Mouse (Mus musculus): ENCODE measurements around the gene Ccdc22. TPM values are rescaled to one million over a fixed set of nuclear protein-coding genes. Genes with fewer than 3 reads are reported as not detected.

The Ccdc22 gene
- polyA plus RNA-seq, 1 experiment from 2014 or later = 32.6 TPM

DNA sequence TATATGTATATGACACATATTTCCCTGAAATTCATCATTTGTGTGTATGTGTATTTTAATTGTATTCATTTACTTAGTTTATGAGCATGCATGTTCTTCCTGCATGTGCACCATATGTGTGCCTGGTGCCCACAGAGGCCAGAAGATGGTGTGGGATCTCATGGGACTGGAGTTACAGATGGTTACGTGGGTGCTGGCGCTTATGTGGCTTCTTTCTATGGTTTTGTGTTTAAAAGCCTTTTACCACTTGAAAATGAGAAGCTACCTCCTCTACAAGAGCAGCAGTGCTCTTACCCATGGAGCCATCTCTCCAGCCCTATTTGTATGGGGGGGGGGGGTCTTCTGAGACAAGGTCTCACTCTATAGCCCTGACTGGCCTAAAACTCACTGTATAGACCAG, 24.2 kb downstream of the Ccdc22 start:
- Histone ChIP-seq H3K9ac (ENCODE audit: low read depth, low read length) (no peak overlapping the region), H3K4me3 (ENCODE audit: low read length) (no peak overlapping the region), H3K4me1 (ENCODE audit: control insufficient read depth, insufficient read depth, low read length) (no peaks in the 10 kb centered on the region), H3K27me3 (ENCODE audit: control insufficient read depth, insufficient read depth, low read length) (no peaks in the 10 kb centered on the region), H3K36me3 (ENCODE audit: control insufficient read depth, insufficient read depth, low read length) (no peaks in the 10 kb centered on the region), H3K27ac (ENCODE audit: low read depth, low read length) (no peak overlapping the region), H3K9me3 (ENCODE audit: control insufficient read depth, low read length) (no peaks in the 10 kb centered on the region), H3K4me2 (replicated peaks; ENCODE audit: low read depth, low read length) (no peak overlapping the region)
- ATAC-seq (ENCODE audit: low FRiP score, low TSS enrichment) = no peak
- WGBS = 89% methylated on average over 2 of the region's 2 CpGs

DNA sequence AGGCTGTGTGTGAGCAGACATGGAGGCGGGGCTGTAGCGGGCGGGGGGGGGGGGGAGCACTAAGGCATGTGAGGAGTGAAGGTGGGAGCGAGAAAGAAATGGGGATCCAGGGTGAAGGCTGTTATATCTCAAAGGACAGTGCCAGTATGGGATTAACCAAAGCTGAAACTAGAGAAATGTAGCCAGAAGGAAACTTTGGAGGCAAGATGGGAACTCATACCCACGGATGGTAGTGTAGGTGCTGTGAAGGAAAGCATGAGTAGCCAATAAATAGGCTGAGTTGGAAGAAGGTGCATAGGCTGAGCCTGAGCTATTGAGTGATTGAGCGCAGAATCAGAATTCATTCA, 30.5 kb downstream of the Ccdc22 start:
- no peaks in the 10 kb centered on the region for H3K9me3 ChIP-seq (ENCODE audit: control insufficient read depth, low read length)
- no peaks in the 10 kb centered on the region for H3K4me1 ChIP-seq (ENCODE audit: control insufficient read depth, insufficient read depth, low read length)
- 37% methylated on average over 6 of the region's 6 CpGs for WGBS
- peak overlapping the region; percentile 55 for H3K4me3 ChIP-seq (ENCODE audit: low read length)
- H3K9ac ChIP-seq (ENCODE audit: low read depth, low read length) = no peak overlapping the region; the same call in 1 of the 2 replicates
- no peaks in the 10 kb centered on the region for H3K27me3 ChIP-seq (ENCODE audit: control insufficient read depth, insufficient read depth, low read length)
- no peak overlapping the region for H3K27ac ChIP-seq (ENCODE audit: low read depth, low read length)
- ATAC-seq (ENCODE audit: low FRiP score, low TSS enrichment) = no peak
- H3K4me2 ChIP-seq (replicated peaks; ENCODE audit: low read depth, low read length) = peak overlapping the region; percentile 46
- H3K36me3 ChIP-seq (ENCODE audit: control insufficient read depth, insufficient read depth, low read length) = no peaks in the 10 kb centered on the region

DNA sequence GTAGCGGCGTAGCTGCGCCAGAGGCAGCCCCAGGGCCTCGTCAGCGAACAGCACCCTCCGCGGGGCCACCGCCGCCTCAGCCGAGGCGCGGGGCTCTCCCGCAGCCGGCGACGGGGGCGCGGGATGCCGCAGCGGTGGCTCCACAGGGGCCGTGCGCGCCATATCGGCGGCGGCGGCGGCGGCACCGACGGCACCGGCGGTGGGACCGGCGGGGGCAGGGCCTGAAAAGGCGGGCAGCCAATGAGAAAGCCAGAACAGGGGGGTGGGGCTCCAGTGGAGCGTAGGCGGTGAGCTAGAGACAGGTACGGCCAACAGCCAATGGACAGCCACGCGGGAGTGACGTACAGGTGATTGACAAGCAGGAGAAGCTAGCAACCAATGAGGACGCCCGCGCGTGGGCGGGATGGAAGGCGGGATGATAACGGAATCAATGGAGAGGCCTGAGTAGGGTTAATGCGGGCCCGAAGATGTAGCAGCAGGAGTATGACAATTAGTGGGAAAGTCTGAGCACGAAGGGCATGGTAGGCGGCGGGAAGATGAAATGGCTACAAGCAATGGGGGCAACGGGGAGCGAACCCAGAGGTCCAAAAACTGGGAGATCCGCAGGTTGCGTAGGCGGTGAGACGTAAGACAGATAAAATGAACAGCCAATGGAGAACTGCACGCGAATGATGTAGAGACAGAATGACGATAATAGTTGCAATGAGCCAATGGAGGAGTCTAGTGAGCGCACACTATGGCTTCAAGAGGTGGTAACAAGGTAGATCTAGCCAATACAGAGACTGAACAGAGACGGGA, 31.0 kb downstream of the Ccdc22 start, which contains the start of gene Ppp1r3f:
Gene Ppp1r3f, minus strand, starts transcription at position 197 of the 798 bp plus-strand sequence.
- peak within 1 kb of the TSS; percentile 55 for H3K4me3 ChIP-seq (ENCODE audit: low read length)
- no peaks in the 10 kb centered on the region for H3K4me1 ChIP-seq (ENCODE audit: control insufficient read depth, insufficient read depth, low read length)
- H3K27ac ChIP-seq (ENCODE audit: low read depth, low read length) = peak within 1 kb of the TSS; percentile 59; the same call in 1 of the 2 replicates
- ATAC-seq (ENCODE audit: low FRiP score, low TSS enrichment) = peak; percentile 98
- WGBS = 30% methylated on average over 65 of the region's 65 CpGs
- no peaks in the 10 kb centered on the region for H3K36me3 ChIP-seq (ENCODE audit: control insufficient read depth, insufficient read depth, low read length)
- peak within 1 kb of the TSS; percentile 72 for H3K9ac ChIP-seq (ENCODE audit: low read depth, low read length)
- no peaks in the 10 kb centered on the region for H3K9me3 ChIP-seq (ENCODE audit: control insufficient read depth, low read length)
- H3K4me2 ChIP-seq (replicated peaks; ENCODE audit: low read depth, low read length) = peak within 1 kb of the TSS; percentile 54
- no peaks in the 10 kb centered on the region for H3K27me3 ChIP-seq (ENCODE audit: control insufficient read depth, insufficient read depth, low read length)

DNA sequence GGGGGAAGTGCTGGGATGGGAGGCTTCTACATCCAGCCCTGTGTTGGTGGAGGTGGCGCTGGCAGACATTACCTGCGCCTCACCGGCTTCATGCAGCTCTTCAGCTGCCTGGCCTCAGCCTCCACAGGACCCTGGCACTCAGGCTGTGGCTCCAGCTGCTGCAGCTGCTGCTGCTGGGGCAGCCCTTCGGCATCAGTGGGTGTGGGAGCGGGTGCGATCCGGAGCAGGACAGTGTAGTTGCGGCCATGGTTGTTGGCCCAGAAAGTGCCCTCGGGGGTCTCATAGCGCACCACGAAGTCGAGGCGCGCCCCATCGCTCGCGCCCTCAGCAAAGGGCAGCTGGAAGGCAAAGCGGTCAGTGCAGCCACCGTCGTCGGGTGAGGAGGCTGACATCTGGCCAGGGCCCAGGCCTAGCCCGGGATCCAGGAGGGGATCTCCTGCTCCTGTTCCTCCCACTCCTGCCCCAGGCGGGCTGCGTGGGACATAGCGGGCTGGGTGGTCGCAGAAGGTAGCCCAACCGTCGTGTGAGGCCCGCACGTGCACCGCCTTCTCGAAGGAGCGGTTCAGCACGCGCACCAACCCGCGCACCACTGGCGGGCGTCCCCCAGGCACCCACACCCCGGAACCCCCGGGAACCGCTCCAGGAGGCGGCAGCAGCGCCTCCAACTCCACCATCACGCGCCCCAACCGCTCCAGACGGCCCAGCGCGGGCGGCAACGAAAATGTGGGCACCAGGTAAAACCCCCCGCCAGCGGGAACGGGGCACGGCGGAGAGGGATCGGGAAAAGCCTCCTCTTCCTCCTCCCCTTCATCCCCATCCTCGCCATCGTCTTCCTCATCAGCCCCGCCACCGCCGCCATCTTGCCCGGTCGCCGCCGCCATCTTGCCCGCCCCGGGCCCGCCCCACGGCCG, 31.9 kb downstream of the Ccdc22 start, which contains the start of gene Foxp3:
Gene Foxp3, plus strand, starts transcription at position 469 of the 911 bp plus-strand sequence.
- Histone ChIP-seq H3K9ac (ENCODE audit: low read depth, low read length) (peak within 1 kb of the TSS; percentile 72), H3K4me3 (ENCODE audit: low read length) (peak within 1 kb of the TSS; percentile 55), H3K36me3 (ENCODE audit: control insufficient read depth, insufficient read depth, low read length) (no peaks in the 10 kb centered on the region), H3K27ac (ENCODE audit: low read depth, low read length) (peak within 1 kb of the TSS; percentile 59; the same call in 1 of the 2 replicates), H3K4me1 (ENCODE audit: control insufficient read depth, insufficient read depth, low read length) (no peaks in the 10 kb centered on the region), H3K9me3 (ENCODE audit: control insufficient read depth, low read length) (no peaks in the 10 kb centered on the region), H3K4me2 (replicated peaks; ENCODE audit: low read depth, low read length) (peak within 1 kb of the TSS; percentile 54), H3K27me3 (ENCODE audit: control insufficient read depth, insufficient read depth, low read length) (no peaks in the 10 kb centered on the region)
- 38% methylated on average over 66 of the region's 72 CpGs for WGBS
- ATAC-seq (ENCODE audit: low FRiP score, low TSS enrichment) = peak; percentile 75

DNA sequence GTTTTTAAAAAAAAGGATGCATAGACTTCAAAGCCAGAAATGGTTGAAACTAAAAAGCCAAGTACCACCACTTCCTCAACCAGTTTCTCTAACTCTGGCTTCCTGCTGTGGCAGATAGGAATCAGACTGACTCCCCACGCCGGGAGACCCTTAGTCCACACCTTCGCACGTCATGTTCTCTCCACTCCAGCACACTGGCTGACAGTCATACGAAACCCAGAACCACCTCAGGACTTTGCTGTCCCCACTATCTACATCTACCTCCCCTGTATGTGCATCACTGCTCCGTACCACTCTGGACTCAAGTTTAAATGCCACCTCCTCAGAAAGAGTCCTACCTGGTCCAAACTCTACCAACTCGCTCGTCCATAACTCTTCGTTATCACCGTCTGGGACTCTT, 32.9 kb downstream of the Ccdc22 start:
- H3K9ac ChIP-seq (ENCODE audit: low read depth, low read length) = no peak overlapping the region
- WGBS = 86% methylated on average over 10 of the region's 10 CpGs
- no peaks in the 10 kb centered on the region for H3K27me3 ChIP-seq (ENCODE audit: control insufficient read depth, insufficient read depth, low read length)
- H3K4me3 ChIP-seq (ENCODE audit: low read length) = no peak overlapping the region
- no peaks in the 10 kb centered on the region for H3K36me3 ChIP-seq (ENCODE audit: control insufficient read depth, insufficient read depth, low read length)
- no peak for ATAC-seq (ENCODE audit: low FRiP score, low TSS enrichment)
- peak overlapping the region; percentile 54 for H3K4me2 ChIP-seq (replicated peaks; ENCODE audit: low read depth, low read length)
- H3K27ac ChIP-seq (ENCODE audit: low read depth, low read length) = no peak overlapping the region
- no peaks in the 10 kb centered on the region for H3K9me3 ChIP-seq (ENCODE audit: control insufficient read depth, low read length)
- no peaks in the 10 kb centered on the region for H3K4me1 ChIP-seq (ENCODE audit: control insufficient read depth, insufficient read depth, low read length)

DNA sequence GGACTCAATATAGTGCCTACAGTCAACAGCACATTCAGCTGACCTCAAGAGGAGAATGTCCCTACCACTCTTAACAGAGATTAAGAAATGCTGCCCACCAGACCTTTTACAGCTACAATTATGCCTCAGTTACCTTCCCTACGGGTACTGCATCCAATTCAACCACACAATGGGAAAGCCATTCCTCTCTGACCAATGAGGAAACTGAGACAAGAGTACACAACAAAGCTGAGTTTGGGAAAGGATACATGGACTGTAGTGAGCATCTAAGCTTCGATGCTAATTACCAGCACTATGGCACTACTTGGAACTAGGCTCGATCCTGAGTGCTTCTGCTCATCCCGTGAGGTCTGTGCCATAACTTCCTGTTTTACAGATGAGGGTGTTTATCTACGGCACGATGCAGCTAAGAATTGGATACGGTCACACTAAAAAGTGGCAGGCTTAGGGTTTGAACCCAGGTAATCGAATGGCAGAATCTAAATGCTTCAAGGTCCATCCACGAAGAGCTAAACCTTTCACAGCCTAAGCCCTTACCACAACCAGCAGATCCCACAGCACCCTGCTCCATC, 33.7 kb downstream of the Ccdc22 start:
- H3K9me3 ChIP-seq (ENCODE audit: control insufficient read depth, low read length) = no peaks in the 10 kb centered on the region
- H3K27me3 ChIP-seq (ENCODE audit: control insufficient read depth, insufficient read depth, low read length) = no peaks in the 10 kb centered on the region
- H3K36me3 ChIP-seq (ENCODE audit: control insufficient read depth, insufficient read depth, low read length) = no peaks in the 10 kb centered on the region
- no peak overlapping the region for H3K4me3 ChIP-seq (ENCODE audit: low read length)
- H3K4me2 ChIP-seq (replicated peaks; ENCODE audit: low read depth, low read length) = no peak overlapping the region
- no peak overlapping the region for H3K9ac ChIP-seq (ENCODE audit: low read depth, low read length)
- no peak for ATAC-seq (ENCODE audit: low FRiP score, low TSS enrichment)
- 93% methylated on average over 9 of the region's 9 CpGs for WGBS
- no peak overlapping the region for H3K27ac ChIP-seq (ENCODE audit: low read depth, low read length)
- H3K4me1 ChIP-seq (ENCODE audit: control insufficient read depth, insufficient read depth, low read length) = no peaks in the 10 kb centered on the region

DNA sequence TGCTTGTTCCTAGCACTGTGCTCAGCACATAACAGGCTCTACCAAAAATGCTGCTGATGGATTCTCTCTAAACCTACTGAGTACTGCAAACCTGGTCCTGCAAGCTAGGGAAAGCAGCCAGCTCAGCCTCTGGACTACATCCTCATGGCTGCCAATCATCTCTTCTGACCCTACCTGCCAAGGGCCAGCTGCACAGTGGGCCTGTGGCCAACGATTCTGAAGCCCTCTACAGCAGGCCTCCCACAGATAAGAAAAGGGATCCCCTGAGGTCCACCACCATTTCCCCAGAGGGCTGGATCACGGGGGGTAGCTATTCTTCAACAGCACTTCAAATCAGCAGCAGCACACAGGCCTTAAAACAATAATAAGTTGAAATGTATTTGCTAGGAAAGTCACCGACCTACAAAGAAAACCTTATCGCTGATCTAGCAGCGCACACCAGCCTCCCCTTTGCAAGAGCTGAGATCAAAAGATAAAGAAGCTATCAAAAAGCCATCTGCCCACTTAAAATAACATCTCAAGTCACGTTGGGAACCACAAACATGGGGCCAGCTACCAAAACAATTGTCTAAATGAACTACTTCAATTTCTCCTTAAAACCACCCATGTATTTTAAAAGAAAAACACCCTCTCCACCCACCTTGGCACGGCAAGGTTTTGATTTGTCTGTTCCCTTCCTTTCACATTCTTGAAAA, 34.7 kb downstream of the Ccdc22 start:
- WGBS = 55% methylated on average over 7 of the region's 7 CpGs
- no peak for ATAC-seq (ENCODE audit: low FRiP score, low TSS enrichment)
- no peaks in the 10 kb centered on the region for H3K9me3 ChIP-seq (ENCODE audit: control insufficient read depth, low read length)

DNA sequence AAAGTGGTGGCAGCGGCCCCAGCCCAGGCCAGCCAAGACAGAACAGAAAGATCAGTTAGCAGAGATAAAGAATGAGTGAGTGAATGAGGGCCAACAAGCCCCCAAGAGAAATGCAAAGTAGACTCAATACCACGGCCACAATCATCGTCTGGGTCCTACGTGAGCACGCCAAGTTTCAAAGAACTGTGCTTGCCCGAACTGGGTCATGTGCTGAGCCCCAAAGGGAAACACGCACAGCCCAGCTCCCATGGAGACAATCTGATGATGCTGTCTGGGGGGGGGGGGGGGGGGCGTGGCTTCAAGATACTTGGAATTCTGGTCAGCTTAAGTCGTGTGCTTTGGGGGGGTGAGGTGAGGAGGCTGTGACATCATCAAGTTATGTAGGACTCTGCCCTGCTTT, 37.8 kb downstream of the Ccdc22 start:
- no peaks in the 10 kb centered on the region for H3K36me3 ChIP-seq (ENCODE audit: control insufficient read depth, insufficient read depth, low read length)
- H3K9me3 ChIP-seq (ENCODE audit: control insufficient read depth, low read length) = no peaks in the 10 kb centered on the region
- no peaks in the 10 kb centered on the region for H3K4me1 ChIP-seq (ENCODE audit: control insufficient read depth, insufficient read depth, low read length)
- H3K4me2 ChIP-seq (replicated peaks; ENCODE audit: low read depth, low read length) = no peak overlapping the region
- no peak overlapping the region for H3K27ac ChIP-seq (ENCODE audit: low read depth, low read length)
- no peaks in the 10 kb centered on the region for H3K27me3 ChIP-seq (ENCODE audit: control insufficient read depth, insufficient read depth, low read length)
- no peak overlapping the region for H3K4me3 ChIP-seq (ENCODE audit: low read length)
- WGBS = 75% methylated on average over 9 of the region's 9 CpGs
- no peak overlapping the region for H3K9ac ChIP-seq (ENCODE audit: low read depth, low read length)
- ATAC-seq (ENCODE audit: low FRiP score, low TSS enrichment) = no peak

More for the DNA sequence above, 34.7 kb downstream of the Ccdc22 start:
- Histone ChIP-seq H3K27me3 (ENCODE audit: control insufficient read depth, insufficient read depth, low read length) (no peaks in the 10 kb centered on the region), H3K4me3 (ENCODE audit: low read length) (no peak overlapping the region), H3K4me1 (ENCODE audit: control insufficient read depth, insufficient read depth, low read length) (no peaks in the 10 kb centered on the region), H3K4me2 (replicated peaks; ENCODE audit: low read depth, low read length) (no peak overlapping the region), H3K36me3 (ENCODE audit: control insufficient read depth, insufficient read depth, low read length) (no peaks in the 10 kb centered on the region), H3K9ac (ENCODE audit: low read depth, low read length) (no peak overlapping the region), H3K27ac (ENCODE audit: low read depth, low read length) (no peak overlapping the region)
